Mouse (Mus musculus) CH12.LX (cell line): ENCODE results near the gene Gm35549. TPM values are rescaled to one million over a fixed set of nuclear protein-coding genes. Genes with fewer than 3 reads are reported as not detected.

Experiments
- DNase-seq: peaks from one replicate; pipeline ENCODE4 v3.0.0-alpha.2; 2013; ENCODE audit errors: extremely low read depth
- H3K27ac ChIP-seq: 2 replicates; pipeline ENCODE4 v1.5.1; 2012; ENCODE audit warnings: low read depth, mild to moderate bottlenecking, control low read depth, moderate library complexity; ENCODE audit not compliant: insufficient read depth
- H3K27me3 ChIP-seq: replicated peaks from 2 replicates; pipeline ENCODE3; 2012; ENCODE audit warnings: inconsistent platforms
- H3K36me3 ChIP-seq, 2 experiments: replicated peaks in 1 of 2; 2 replicates each; pipeline versions ENCODE3 to v1.6.1; 2012; ENCODE audit warnings: inconsistent platforms in 1 of 2, low read length in 1 of 2, mild to moderate bottlenecking in 1 of 2, mixed read lengths in 1 of 2, moderate library complexity in 1 of 2; ENCODE audit not compliant: control insufficient read depth in 1 of 2, insufficient read depth in 1 of 2
- H3K4me1 ChIP-seq, 2 experiments: 2 replicates each; pipeline ENCODE4 v1.6.1; 2012; ENCODE audit warnings: inconsistent platforms in 1 of 2, moderate library complexity in 1 of 2; ENCODE audit not compliant: insufficient read depth in 2 of 2, control insufficient read depth in 1 of 2
- H3K4me2 ChIP-seq: 2 replicates; pipeline ENCODE4 v1.6.1; 2012; ENCODE audit warnings: low read depth, mild to moderate bottlenecking, control low read depth; ENCODE audit not compliant: poor library complexity, insufficient read depth, severe bottlenecking
- H3K4me3 ChIP-seq, 3 experiments: fragments of 150-350 bp in 1 of 3; sonication (generic) in 1 of 3; replicated peaks in 1 of 3; 2 replicates each; pipeline versions ENCODE3 to v1.5.1; 2011 to 2012; ENCODE audit warnings: low read depth in 2 of 3, low read length in 2 of 3, mild to moderate bottlenecking in 2 of 3, moderate library complexity in 2 of 3, control low read depth in 1 of 3, improper control_type of control experiment in 1 of 3, inconsistent platforms in 1 of 3, mixed read lengths in 1 of 3; ENCODE audit not compliant: poor library complexity in 1 of 3
- H3K79me2 ChIP-seq: replicated peaks from 2 replicates; pipeline ENCODE4 v1.6.1; 2012; ENCODE audit warnings: mild to moderate bottlenecking, moderate library complexity; ENCODE audit not compliant: control insufficient read depth, poor library complexity, insufficient read depth, severe bottlenecking; ENCODE audit errors: extremely low read depth
- H3K9ac ChIP-seq: 2 replicates; pipeline ENCODE4 v1.6.1; 2012; ENCODE audit warnings: low read depth, mild to moderate bottlenecking, control low read depth, moderate library complexity; ENCODE audit not compliant: insufficient read depth
- H3K9me3 ChIP-seq: replicated peaks from 2 replicates; pipeline ENCODE3; 2012; ENCODE audit warnings: low read length, inconsistent platforms, mixed read lengths
- CHD1 ChIP-seq: IDR thresholded peaks from 2 replicates; pipeline ENCODE4 v1.6.1; 2012; ENCODE audit warnings: low read depth, low read length, improper control_type of control experiment, inconsistent platforms
- CHD2 ChIP-seq: IDR thresholded peaks from 2 replicates; pipeline ENCODE4 v1.6.1; 2011; ENCODE audit warnings: low read length, improper control_type of control experiment
- EP300 ChIP-seq: IDR thresholded peaks from 2 replicates; pipeline ENCODE4 v1.6.1; 2011; ENCODE audit warnings: low read length, improper control_type of control experiment
- ETS1 ChIP-seq: conservative IDR thresholded peaks from 2 replicates; pipeline ENCODE4 v1.6.1; 2012; ENCODE audit warnings: low read depth, mild to moderate bottlenecking, inconsistent platforms, low read length, improper control_type of control experiment, moderate library complexity
- GABPA ChIP-seq: IDR thresholded peaks from 2 replicates; pipeline ENCODE4 v1.6.1; 2012; ENCODE audit warnings: low read depth, low read length, improper control_type of control experiment, inconsistent platforms; ENCODE audit not compliant: insufficient replicate concordance
- HCFC1 ChIP-seq: IDR thresholded peaks from 2 replicates; pipeline ENCODE4 v1.6.1; 2012; ENCODE audit warnings: low read depth, mild to moderate bottlenecking, inconsistent platforms, low read length, improper control_type of control experiment
- JUN ChIP-seq: IDR thresholded peaks from 2 replicates; pipeline ENCODE4 v1.6.1; 2011; ENCODE audit warnings: low read depth, mild to moderate bottlenecking, low read length, improper control_type of control experiment, moderate library complexity; ENCODE audit not compliant: insufficient read depth
- JUND ChIP-seq: conservative IDR thresholded peaks from 2 replicates; pipeline ENCODE4 v1.6.1; 2011; ENCODE audit warnings: low read depth, low read length, improper control_type of control experiment
- KAT2A ChIP-seq: IDR thresholded peaks from 2 replicates; pipeline ENCODE4 v1.6.1; 2012; ENCODE audit warnings: low read length, improper control_type of control experiment, inconsistent platforms; ENCODE audit not compliant: insufficient replicate concordance
- MAZ ChIP-seq: IDR thresholded peaks from 2 replicates; pipeline ENCODE4 v1.6.1; 2012; ENCODE audit warnings: low read depth, mild to moderate bottlenecking, inconsistent platforms, low read length, improper control_type of control experiment, moderate library complexity
- NELFE ChIP-seq: IDR thresholded peaks from 2 replicates; pipeline ENCODE4 v1.6.1; 2011; ENCODE audit warnings: low read depth, low read length, improper control_type of control experiment
- NRF1 ChIP-seq: IDR thresholded peaks from 2 replicates; pipeline ENCODE4 v1.6.1; 2014; ENCODE audit warnings: low read depth, mild to moderate bottlenecking, inconsistent platforms, low read length, improper control_type of control experiment, moderate library complexity
- POLR2A ChIP-seq: IDR thresholded peaks from 2 replicates; pipeline ENCODE4 v1.6.1; 2011; ENCODE audit warnings: low read depth, mild to moderate bottlenecking, improper control_type of control experiment, low read length
- RAD21 ChIP-seq: IDR thresholded peaks from 2 replicates; pipeline ENCODE4 v1.6.1; 2011; ENCODE audit warnings: low read depth, mild to moderate bottlenecking, low read length, improper control_type of control experiment, moderate library complexity
- RCOR1 ChIP-seq: conservative IDR thresholded peaks from 2 replicates; pipeline ENCODE4 v1.6.1; 2012; ENCODE audit warnings: low read depth, mild to moderate bottlenecking, inconsistent platforms, low read length, improper control_type of control experiment
- SMC3 ChIP-seq: IDR thresholded peaks from 2 replicates; pipeline ENCODE4 v1.6.1; 2011; ENCODE audit warnings: low read depth, low read length, improper control_type of control experiment
- TBP ChIP-seq: conservative IDR thresholded peaks from 2 replicates; pipeline ENCODE4 v1.6.1; 2011; ENCODE audit warnings: low read depth, low read length, improper control_type of control experiment
- USF1 ChIP-seq: IDR thresholded peaks from 2 replicates; pipeline ENCODE4 v1.6.1; 2014; ENCODE audit warnings: low read depth, mild to moderate bottlenecking, inconsistent platforms, low read length, improper control_type of control experiment
- USF2 ChIP-seq: conservative IDR thresholded peaks from 2 replicates; pipeline ENCODE4 v1.6.1; 2011; ENCODE audit warnings: low read depth, low read length, improper control_type of control experiment
- ZC3H11A ChIP-seq: IDR thresholded peaks from 2 replicates; pipeline ENCODE4 v1.6.1; 2012; ENCODE audit warnings: low read depth, mild to moderate bottlenecking, inconsistent platforms, low read length, improper control_type of control experiment
- ZKSCAN1 ChIP-seq: IDR thresholded peaks from 2 replicates; pipeline ENCODE4 v1.6.1; 2012; ENCODE audit warnings: low read depth, inconsistent platforms, low read length, improper control_type of control experiment, borderline replicate concordance
- ZNF384 ChIP-seq: IDR thresholded peaks from 2 replicates; pipeline ENCODE4 v1.6.1; 2012; ENCODE audit warnings: low read depth, low read length, improper control_type of control experiment, inconsistent platforms
- dilution Hi-C: fragments of 300-500 bp; cut with MboI; formaldehyde crosslinking; loops from 2 replicates; pipeline ENCODE4 v1.14.3; 2020; ENCODE audit warnings: low sequenced_read_pairs; ENCODE audit not compliant: extremely low pct_unique_long_range_greater_than_20kb, extremely low pct_ligation_motif_present
- in situ Hi-C: fragments of 300-500 bp; cut with MboI; formaldehyde crosslinking; loops from 3 replicates; pipeline ENCODE4 v1.14.3; 2019; ENCODE audit warnings: low sequenced_read_pairs, low pct_ligation_motif_present, low pct_unique_long_range_greater_than_20kb, mixed read lengths
- polyA plus RNA-seq: library from polyadenylated mRNA; unstranded; fragments of >175 nt; gene quantifications from 2 replicates; pipeline ENCODE4 v1.2.1, GENCODE M21; 2012; ENCODE audit warnings: low read depth; ENCODE audit not compliant: insufficient read length
- total RNA-seq, 2 experiments: library from RNA; depleted of rRNA; stranded (reverse); fragments of 300-350 nt in 1 of 2; fragments of >200 nt in 1 of 2; gene quantifications; 2 replicates each; pipeline ENCODE4 v1.2.3; 2012 to 2014

Gm35549 gene
- total and polyA plus RNA-seq, 3 experiments: not detected

DNA sequence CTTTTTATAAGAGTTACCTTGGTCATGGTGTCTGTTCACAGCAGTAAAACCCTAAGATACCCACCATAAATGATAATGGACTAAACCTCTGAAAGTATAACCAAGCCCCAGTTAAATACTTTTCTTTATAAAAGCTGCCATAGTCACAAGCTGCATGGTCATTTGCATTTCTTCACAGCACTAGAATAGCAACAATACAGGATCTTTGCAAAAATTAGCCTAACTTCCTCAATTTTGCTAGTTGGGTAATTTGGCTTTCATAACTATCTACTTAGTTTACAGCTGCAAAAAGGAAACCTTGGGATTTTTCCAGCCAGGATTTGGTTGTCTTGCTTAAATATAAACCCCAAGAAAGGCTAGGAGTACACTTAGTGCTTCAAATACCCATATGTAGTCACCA is 16.9 kb upstream of the Gm35549 start:
- peaks cover 64% of the 10 kb centered on the region for H3K9me3 ChIP-seq
- no peak for TF ChIP-seq KAT2A
- no peak for TF ChIP-seq CHD1
- TF ChIP-seq TBP: no peak
- no peak for TF ChIP-seq JUND
- TF ChIP-seq ZKSCAN1: no peak
- no peak for TF ChIP-seq HCFC1
- no peak for TF ChIP-seq RAD21
- TF ChIP-seq USF1: no peak
- TF ChIP-seq RCOR1: no peak
- TF ChIP-seq USF2: no peak
- TF ChIP-seq GABPA: no peak
- no peak overlapping the region for H3K27ac ChIP-seq
- dilution Hi-C loops (no loop called here), in situ Hi-C loops (no loop called here)
- no peaks in the 10 kb centered on the region for H3K27me3 ChIP-seq
- H3K4me1 ChIP-seq: peaks cover 0 to 13% of the 10 kb centered on the region in 2 experiments; a peak in 1 of 4 replicates
- DNase-seq: no peak
- no peak overlapping the region for H3K4me2 ChIP-seq
- peak overlapping the region in 1 of 3 experiments; percentile 7 for H3K4me3 ChIP-seq
- peaks cover 72 to 77% of the 10 kb centered on the region in 2 experiments for H3K36me3 ChIP-seq
- H3K9ac ChIP-seq: no peak overlapping the region
- peaks cover 43% of the 10 kb centered on the region for H3K79me2 ChIP-seq

DNA sequence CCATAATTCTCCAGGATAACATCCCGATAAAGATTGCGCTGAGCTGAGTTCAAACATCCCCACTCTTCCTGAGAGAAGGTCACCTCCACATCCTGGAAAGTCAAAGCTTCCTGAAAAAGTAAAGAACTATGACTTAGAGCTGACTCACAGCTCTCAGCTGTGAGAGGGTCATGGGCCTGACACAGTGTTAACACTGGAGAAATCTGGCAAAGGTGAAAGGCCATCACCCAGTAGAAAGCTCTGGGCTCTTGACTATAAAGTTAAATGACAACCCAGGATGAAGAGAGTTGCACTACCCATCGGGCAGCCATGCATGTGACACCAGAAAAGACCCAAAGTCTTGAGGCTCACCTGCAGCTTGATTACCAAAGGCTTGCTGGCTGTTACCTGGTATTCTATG is 12.9 kb upstream of the Gm35549 start:
- H3K9ac ChIP-seq: no peak overlapping the region
- dilution Hi-C loops (no loop called here), in situ Hi-C loops (no loop called here)
- no peak for DNase-seq
- H3K27ac ChIP-seq: no peak overlapping the region
- TF ChIP-seq JUN (no peak), USF2 (no peak), EP300 (no peak), CHD2 (no peak), KAT2A (no peak), NELFE (no peak), NRF1 (no peak), RCOR1 (no peak), USF1 (no peak), GABPA (no peak), ETS1 (no peak), HCFC1 (no peak), JUND (no peak), MAZ (no peak), SMC3 (no peak), ZC3H11A (no peak), ZNF384 (no peak), POLR2A (no peak)
- peaks cover 55% of the 10 kb centered on the region for H3K9me3 ChIP-seq
- no peak overlapping the region for H3K4me2 ChIP-seq
- peaks cover 6% of the 10 kb centered on the region for H3K79me2 ChIP-seq
- H3K36me3 ChIP-seq: peaks cover 81 to 92% of the 10 kb centered on the region in 2 experiments
- no peak overlapping the region for H3K4me3 ChIP-seq
- no peaks in the 10 kb centered on the region for H3K27me3 ChIP-seq
- no peaks in the 10 kb centered on the region for H3K4me1 ChIP-seq
